Mouse (Mus musculus) MEL (cell line): ENCODE data around the gene Limk1. TPM values are rescaled to one million over a fixed set of nuclear protein-coding genes. Genes with fewer than 3 reads are reported as not detected.

Experiments
- DNase-seq: peaks from one replicate; pipeline ENCODE4 v3.0.0; 2011; ENCODE audit warnings: low read depth, low spot score
- H3K27ac ChIP-seq: 2 replicates; pipeline ENCODE4 v1.5.1; 2012; ENCODE audit warnings: low read depth, mild to moderate bottlenecking, control low read depth, low read length, moderate library complexity; ENCODE audit not compliant: control insufficient read depth
- H3K27me3 ChIP-seq, 2 experiments: fragments of 150-350 bp in 1 of 2; sonication (generic) in 1 of 2; 2 replicates each; pipeline ENCODE4 v1.6.1; 2012; ENCODE audit warnings: low read length in 2 of 2, mild to moderate bottlenecking in 2 of 2, improper control_type of control experiment in 1 of 2, moderate library complexity in 1 of 2; ENCODE audit not compliant: insufficient read depth in 2 of 2, control insufficient read depth in 1 of 2
- H3K36me3 ChIP-seq, 2 experiments: 2 replicates each; pipeline ENCODE4 v1.6.1; 2012 to 2014; ENCODE audit warnings: low read length in 2 of 2, improper control_type of control experiment in 1 of 2, inconsistent platforms in 1 of 2, mild to moderate bottlenecking in 1 of 2; ENCODE audit not compliant: insufficient read depth in 2 of 2, control insufficient read depth in 1 of 2
- H3K4me1 ChIP-seq, 2 experiments: fragments of 150-350 bp in 1 of 2; sonication (generic) in 1 of 2; 2 replicates each; pipeline ENCODE4 v1.6.1; 2012; ENCODE audit warnings: low read length in 2 of 2, improper control_type of control experiment in 1 of 2, mild to moderate bottlenecking in 1 of 2; ENCODE audit not compliant: insufficient read depth in 2 of 2, control insufficient read depth in 1 of 2
- H3K4me3 ChIP-seq, 2 experiments: fragments of 150-350 bp in 1 of 2; sonication (generic) in 1 of 2; 2 replicates each; pipeline ENCODE4 v1.5.1; 2012; ENCODE audit warnings: low read depth in 2 of 2, low read length in 2 of 2, mild to moderate bottlenecking in 2 of 2, moderate library complexity in 2 of 2, control low read depth in 1 of 2, improper control_type of control experiment in 1 of 2; ENCODE audit not compliant: control insufficient read depth in 1 of 2, insufficient read depth in 1 of 2
- H3K79me2 ChIP-seq: 2 replicates; pipeline ENCODE4 v1.6.1; 2012; ENCODE audit warnings: mild to moderate bottlenecking, low read length, moderate library complexity; ENCODE audit not compliant: control insufficient read depth, poor library complexity, insufficient read depth
- H3K9ac ChIP-seq: 2 replicates; pipeline ENCODE4 v1.6.1; 2012; ENCODE audit warnings: low read depth, mild to moderate bottlenecking, control low read depth, low read length, moderate library complexity; ENCODE audit not compliant: control insufficient read depth, poor library complexity, severe bottlenecking
- H3K9me3 ChIP-seq: fragments of 150-350 bp; sonication (generic); replicated peaks from 2 replicates; pipeline ENCODE4 v1.6.1; 2012; ENCODE audit warnings: mild to moderate bottlenecking, low read length, improper control_type of control experiment, moderate library complexity; ENCODE audit not compliant: insufficient read depth
- CHD1 ChIP-seq: IDR thresholded peaks from 2 replicates; pipeline ENCODE4 v1.6.1; 2012; ENCODE audit warnings: low read depth, mild to moderate bottlenecking, inconsistent platforms, low read length, improper control_type of control experiment
- CHD2 ChIP-seq: IDR thresholded peaks from 2 replicates; pipeline ENCODE4 v1.6.1; 2011; ENCODE audit warnings: low read length, improper control_type of control experiment
- CTCF ChIP-seq, 3 experiments: IDR thresholded peaks in 2 of 3; conservative IDR thresholded peaks in 1 of 3; 2 replicates each; pipeline ENCODE4 v1.5.1; 2011 to 2012; ENCODE audit warnings: low read length in 3 of 3, low read depth in 2 of 3, mild to moderate bottlenecking in 2 of 3, improper control_type of control experiment in 1 of 3, inconsistent platforms in 1 of 3, mixed read lengths in 1 of 3, moderate library complexity in 1 of 3; ENCODE audit not compliant: control insufficient read depth in 1 of 3, insufficient read depth in 1 of 3, poor library complexity in 1 of 3, severe bottlenecking in 1 of 3
- ELF1 ChIP-seq: IDR thresholded peaks from 2 replicates; pipeline ENCODE4 v1.6.1; 2014; ENCODE audit warnings: low read depth, mild to moderate bottlenecking, inconsistent platforms, low read length, improper control_type of control experiment, moderate library complexity
- EP300 ChIP-seq, 2 experiments: IDR thresholded peaks; 2 replicates each; pipeline ENCODE4 v1.6.1; 2011; ENCODE audit warnings: improper control_type of control experiment in 2 of 2, low read length in 2 of 2, low read depth in 1 of 2, mild to moderate bottlenecking in 1 of 2
- ETS1 ChIP-seq: IDR thresholded peaks from 2 replicates; pipeline ENCODE4 v1.6.1; 2012; ENCODE audit warnings: low read depth, mild to moderate bottlenecking, inconsistent platforms, low read length, improper control_type of control experiment, moderate library complexity
- HCFC1 ChIP-seq: IDR thresholded peaks from 2 replicates; pipeline ENCODE4 v1.6.1; 2012; ENCODE audit warnings: low read depth, mild to moderate bottlenecking, inconsistent platforms, low read length, improper control_type of control experiment, moderate library complexity
- JUND ChIP-seq: IDR thresholded peaks from 2 replicates; pipeline ENCODE4 v1.6.1; 2011; ENCODE audit warnings: low read depth, mild to moderate bottlenecking, improper control_type of control experiment, low read length
- MAFK ChIP-seq: IDR thresholded peaks from 2 replicates; pipeline ENCODE4 v1.6.1; 2011; ENCODE audit warnings: low read depth, mild to moderate bottlenecking, low read length, improper control_type of control experiment, borderline replicate concordance
- MAX ChIP-seq: IDR thresholded peaks from 2 replicates; pipeline ENCODE4 v1.6.1; 2011; ENCODE audit warnings: low read length, improper control_type of control experiment
- MXI1 ChIP-seq: IDR thresholded peaks from 2 replicates; pipeline ENCODE4 v1.6.1; 2011; ENCODE audit warnings: mild to moderate bottlenecking, low read depth, low read length, improper control_type of control experiment
- MYC ChIP-seq: IDR thresholded peaks from 2 replicates; pipeline ENCODE4 v1.6.1; 2011; ENCODE audit warnings: low read depth, mild to moderate bottlenecking, low read length, improper control_type of control experiment, moderate library complexity
- NELFE ChIP-seq: IDR thresholded peaks from 2 replicates; pipeline ENCODE4 v1.6.1; 2011; ENCODE audit warnings: low read depth, low read length, improper control_type of control experiment
- POLR2A ChIP-seq, 2 experiments: IDR thresholded peaks; 2 replicates each; pipeline ENCODE4 v1.6.1; 2011 to 2012; ENCODE audit warnings: low read length in 2 of 2, mild to moderate bottlenecking in 2 of 2, control low read depth in 1 of 2, improper control_type of control experiment in 1 of 2, low read depth in 1 of 2, moderate library complexity in 1 of 2; ENCODE audit not compliant: control insufficient read depth in 1 of 2, insufficient read depth in 1 of 2, poor library complexity in 1 of 2
- POLR2AphosphoS2 ChIP-seq: IDR thresholded peaks from 2 replicates; pipeline ENCODE4 v1.6.1; 2011; ENCODE audit warnings: low read length, improper control_type of control experiment
- POLR2AphosphoS5 ChIP-seq: IDR thresholded peaks from 2 replicates; pipeline ENCODE4 v1.6.1; 2012; ENCODE audit warnings: low read depth, borderline replicate concordance, mild to moderate bottlenecking, inconsistent platforms, low read length, moderate library complexity, mixed read lengths
- RAD21 ChIP-seq: IDR thresholded peaks from 2 replicates; pipeline ENCODE4 v1.6.1; 2011; ENCODE audit warnings: mild to moderate bottlenecking, low read depth, low read length, improper control_type of control experiment
- RCOR1 ChIP-seq: IDR thresholded peaks from 2 replicates; pipeline ENCODE4 v1.6.1; 2012; ENCODE audit warnings: low read depth, mild to moderate bottlenecking, inconsistent platforms, low read length, improper control_type of control experiment
- SIN3A ChIP-seq: IDR thresholded peaks from 2 replicates; pipeline ENCODE4 v1.6.1; 2012; ENCODE audit warnings: low read length, improper control_type of control experiment, inconsistent platforms
- TAL1 ChIP-seq: IDR thresholded peaks from 2 replicates; pipeline ENCODE4 v1.6.1; 2012; ENCODE audit warnings: mild to moderate bottlenecking, inconsistent platforms, low read length, moderate library complexity, mixed read lengths
- TBP ChIP-seq: IDR thresholded peaks from 2 replicates; pipeline ENCODE4 v1.8.0; 2011; ENCODE audit warnings: low read depth, low read length, improper control_type of control experiment
- TCF12 ChIP-seq: IDR thresholded peaks from 2 replicates; pipeline ENCODE4 v1.6.1; 2014; ENCODE audit warnings: low read depth, mild to moderate bottlenecking, inconsistent platforms, low read length, improper control_type of control experiment, moderate library complexity
- USF1 ChIP-seq: IDR thresholded peaks from 2 replicates; pipeline ENCODE4 v1.6.1; 2014; ENCODE audit warnings: low read depth, mild to moderate bottlenecking, inconsistent platforms, low read length, improper control_type of control experiment, moderate library complexity
- USF2 ChIP-seq, 2 experiments: IDR thresholded peaks; 2 replicates each; pipeline ENCODE4 v1.6.1; 2011 to 2012; ENCODE audit warnings: improper control_type of control experiment in 2 of 2, low read length in 2 of 2, borderline replicate concordance in 1 of 2, inconsistent platforms in 1 of 2, low read depth in 1 of 2, mild to moderate bottlenecking in 1 of 2; ENCODE audit not compliant: insufficient read depth in 1 of 2
- ZKSCAN1 ChIP-seq: IDR thresholded peaks from 2 replicates; pipeline ENCODE4 v1.6.1; 2012; ENCODE audit warnings: low read depth, mild to moderate bottlenecking, inconsistent platforms, low read length, improper control_type of control experiment, moderate library complexity
- ZNF384 ChIP-seq: IDR thresholded peaks from 2 replicates; pipeline ENCODE4 v1.6.1; 2012; ENCODE audit warnings: low read depth, mild to moderate bottlenecking, inconsistent platforms, low read length, improper control_type of control experiment
- polyA plus RNA-seq, 2 experiments: library from polyadenylated mRNA; stranded (reverse) in 1 of 2; unstranded in 1 of 2; fragments of >175 nt in 1 of 2; fragments of >200 nt in 1 of 2; gene quantifications; 2 replicates each; pipeline versions ENCODE4 v1.2.1 to v1.2.4; 2012; ENCODE audit warnings: low replicate concordance in 2 of 2, low read depth in 1 of 2; ENCODE audit not compliant: insufficient read length in 2 of 2, insufficient read depth in 1 of 2, missing spikeins in 1 of 2
- total RNA-seq: library from RNA; depleted of rRNA; stranded (reverse); fragments of 300-350 nt; gene quantifications from 2 replicates; pipeline ENCODE4 v1.2.3, GENCODE M21; 2012

Gene Limk1
- total and polyA plus RNA-seq, 3 experiments, result 7.3 to 14.8 TPM; not detected in 1

DNA sequence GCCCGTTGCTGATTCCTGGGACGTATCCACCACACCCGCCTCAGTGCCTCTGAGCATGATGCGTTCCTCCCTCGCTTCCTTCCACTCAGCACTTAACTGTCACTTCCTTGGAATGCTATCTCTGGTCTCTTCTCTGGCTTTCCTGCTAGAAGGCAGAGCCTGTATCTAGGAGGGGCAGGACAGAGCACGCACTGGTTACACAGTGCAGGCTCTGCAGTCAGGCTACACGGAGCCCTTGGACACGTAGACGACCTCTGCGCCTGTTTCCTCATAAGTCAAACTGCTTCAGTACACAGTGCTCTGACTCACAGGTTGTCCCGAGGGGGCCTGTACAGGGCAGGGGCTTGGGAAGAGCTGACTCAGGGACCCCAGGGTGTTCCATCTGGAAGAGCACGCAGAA lies 8.2 kb downstream of the Limk1 start:
- Histone ChIP-seq H3K4me3 (no peak overlapping the region), H3K27ac (no peak overlapping the region), H3K79me2 (no peaks in the 10 kb centered on the region), H3K36me3 (no peaks in the 10 kb centered on the region), H3K9ac (no peak overlapping the region), H3K4me1 (peaks cover 0 to 6% of the 10 kb centered on the region in 2 experiments; a peak in 1 of 4 replicates), H3K9me3 (no peaks in the 10 kb centered on the region), H3K27me3 (no peaks in the 10 kb centered on the region)
- DNase-seq, result no peak
- TF ChIP-seq MAFK (no peak), NELFE (no peak), HCFC1 (no peak), MAX (no peak), SIN3A (no peak), POLR2AphosphoS5 (no peak), MYC (no peak), CTCF (IDR thresholded peaks at IDR 0.05 in 2 of 3, conservative IDR thresholded peaks at IDR 0.05 in 1 of 3; ENCODE audit: control insufficient read depth in 1 of 3, insufficient read depth in 1 of 3, low read depth in 2 of 3, low read length in 3 of 3, poor library complexity in 1 of 3, severe bottlenecking in 1 of 3) (no peak), EP300 (IDR thresholded peaks at IDR 0.05; ENCODE audit: low read depth in 1 of 2, low read length in 2 of 2) (no peak), ETS1 (no peak), CHD1 (no peak), RCOR1 (no peak), TBP (no peak), TCF12 (no peak), CHD2 (no peak), RAD21 (no peak), ZNF384 (no peak), MXI1 (no peak)

DNA sequence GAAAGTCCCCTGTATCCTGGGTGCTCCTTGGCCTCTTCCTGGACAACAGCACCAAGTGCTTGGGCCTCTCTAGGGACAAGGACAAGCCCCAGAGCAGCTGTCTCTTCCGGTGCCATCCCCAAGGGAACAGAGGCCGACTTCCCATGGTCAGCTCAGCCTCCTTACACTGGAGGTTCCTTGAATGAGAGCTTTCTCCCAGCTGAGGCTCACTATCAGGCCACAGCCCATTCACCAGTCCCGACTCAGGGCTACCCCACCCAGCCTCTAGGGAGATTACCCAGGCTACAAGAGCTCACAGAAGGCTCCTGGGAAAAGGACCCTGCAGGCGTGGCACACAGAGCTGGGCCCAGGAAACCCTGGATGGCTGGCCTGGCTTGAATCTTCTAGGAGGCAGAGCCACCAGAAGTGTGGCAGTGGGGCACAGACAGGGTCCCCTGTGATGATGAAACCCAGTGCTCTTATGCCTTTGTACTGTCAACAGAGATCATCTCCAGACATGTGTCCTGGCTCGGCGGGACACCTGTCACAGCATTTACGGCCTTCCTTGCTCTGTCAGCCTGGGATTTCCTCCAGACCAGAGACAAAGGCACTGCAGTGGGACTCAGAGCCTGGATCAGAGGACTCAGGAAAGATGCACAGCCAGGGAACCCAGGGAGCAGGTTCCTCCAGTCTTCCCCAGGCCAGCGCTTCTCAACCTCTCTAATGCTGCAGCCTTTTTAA lies 9.4 kb downstream of the Limk1 start:
- Histone ChIP-seq H3K9me3 (no peaks in the 10 kb centered on the region), H3K9ac (no peak overlapping the region), H3K4me3 (no peak overlapping the region), H3K36me3 (no peaks in the 10 kb centered on the region), H3K27me3 (no peaks in the 10 kb centered on the region), H3K27ac (no peak overlapping the region), H3K4me1 (peaks cover 0 to 6% of the 10 kb centered on the region in 2 experiments; a peak in 1 of 4 replicates), H3K79me2 (no peaks in the 10 kb centered on the region)
- DNase-seq, result no peak
- TF ChIP-seq ZKSCAN1 (no peak), USF2 (IDR thresholded peaks at IDR 0.05; ENCODE audit: borderline replicate concordance in 1 of 2, insufficient read depth in 1 of 2, low read depth in 1 of 2, low read length in 2 of 2) (no peak), POLR2AphosphoS2 (no peak), MAFK (no peak), TBP (no peak), POLR2A (IDR thresholded peaks at IDR 0.05; ENCODE audit: control insufficient read depth in 1 of 2, insufficient read depth in 1 of 2, low read depth in 1 of 2, low read length in 2 of 2, poor library complexity in 1 of 2) (no peak), ELF1 (no peak), JUND (no peak), TAL1 (no peak), POLR2AphosphoS5 (no peak), USF1 (no peak), CHD2 (no peak), MYC (no peak)
